Mouse (Mus musculus) mouse trophoblast stem cell (cell line): Measurements from ENCODE around the gene B3glct.

Experiments used
- in situ Hi-C, 2 experiments: fragments of 300-500 bp; cut with MseI, MboI; formaldehyde crosslinking; loops; 2 replicates in 1 of 2; 3 replicates in 1 of 2; pipeline ENCODE4 v1.15.1; 2025

B3glct gene

GRCm38 (mm10) chr5:149663417-149663816, 14.6 kb upstream of the B3glct start:
- in situ Hi-C loops = no loop called here

- in situ Hi-C loops = no loop called here
These were observed 834 bp upstream of the B3glct start for GRCm38 (mm10) chr5:149677196-149677595.

GRCm38 (mm10) chr5:149678990-149679348, 939 bp downstream of the B3glct start:
- in situ Hi-C loops = no loop called here

GRCm38 (mm10) chr5:149679362-149679761, 1.3 kb downstream of the B3glct start:
- in situ Hi-C loops = no loop called here

GRCm38 (mm10) chr5:149679886-149680285, 1.9 kb downstream of the B3glct start:
- in situ Hi-C loops = no loop called here

GRCm38 (mm10) chr5:149680946-149681345, 2.9 kb downstream of the B3glct start:
- in situ Hi-C loops = no loop called here

- in situ Hi-C loops = no loop called here
These were observed 11.8 kb downstream of the B3glct start for GRCm38 (mm10) chr5:149689860-149690259.

GRCm38 (mm10) chr5:149692548-149692947, 14.5 kb downstream of the B3glct start:
- in situ Hi-C loops = no loop called here

GRCm38 (mm10) chr5:149693200-149693599, 15.2 kb downstream of the B3glct start:
- in situ Hi-C loops = no loop called here

- in situ Hi-C loops = no loop called here
These were observed 15.9 kb downstream of the B3glct start for GRCm38 (mm10) chr5:149693968-149694367.

GRCm38 (mm10) chr5:149695077-149695750, 17.2 kb downstream of the B3glct start:
- in situ Hi-C loops = no loop called here

GRCm38 (mm10) chr5:149702770-149703169, 24.7 kb downstream of the B3glct start:
- in situ Hi-C loops = no loop called here

- in situ Hi-C loops = no loop called here
These were observed 33.5 kb downstream of the B3glct start for GRCm38 (mm10) chr5:149711545-149711944.

GRCm38 (mm10) chr5:149713170-149713774, 35.2 kb downstream of the B3glct start:
- in situ Hi-C loops = no loop called here

- in situ Hi-C loops = no loop called here
These were observed 35.8 kb downstream of the B3glct start for GRCm38 (mm10) chr5:149713834-149714233.

GRCm38 (mm10) chr5:149715571-149716328, 37.7 kb downstream of the B3glct start:
- in situ Hi-C loops = no loop called here

- in situ Hi-C loops = no loop called here
These were observed 38.3 kb downstream of the B3glct start for GRCm38 (mm10) chr5:149716329-149716690.

GRCm38 (mm10) chr5:149731776-149732175, 53.7 kb downstream of the B3glct start:
- in situ Hi-C loops = no loop called here

GRCm38 (mm10) chr5:149737210-149737609, 59.2 kb downstream of the B3glct start:
- in situ Hi-C loops = no loop called here

GRCm38 (mm10) chr5:149740145-149740544, 62.1 kb downstream of the B3glct start:
- in situ Hi-C loops = no loop called here

GRCm38 (mm10) chr5:149740703-149741102, 62.7 kb downstream of the B3glct start:
- in situ Hi-C loops = no loop called here

GRCm38 (mm10) chr5:149742286-149742685, 64.3 kb downstream of the B3glct start:
- in situ Hi-C loops = no loop called here

- in situ Hi-C loops = no loop called here
These were observed 67.0 kb downstream of the B3glct start for GRCm38 (mm10) chr5:149745079-149745478.
